Mouse (Mus musculus) stomach, postnatal 0 days (tissue): ENCODE results near the gene Kmo. TPM values are rescaled to one million over a fixed set of nuclear protein-coding genes. Genes with fewer than 3 reads are reported as not detected.

ENCODE experiments used
- ATAC-seq: fragments of 200-750 bp; cut with Nextera tagmentation; 2 replicates; pipeline ENCODE4 v1.8.0; 2017; ENCODE audit not compliant: low FRiP score, low TSS enrichment
- DNase-seq: peaks from one replicate; pipeline ENCODE4 v3.0.0-alpha.2; 2016; ENCODE audit warnings: low spot score
- H3K27ac ChIP-seq: fragments of 300-500 bp; sonication (generic); replicated peaks from 2 replicates; pipeline ENCODE4 v1.5.1; 2014; ENCODE audit warnings: mild to moderate bottlenecking, control low read depth
- H3K27me3 ChIP-seq: fragments of 300-500 bp; sonication (generic); 2 replicates; pipeline ENCODE4 v1.6.1; 2014; ENCODE audit warnings: low read length; ENCODE audit not compliant: control insufficient read depth, insufficient read depth
- H3K36me3 ChIP-seq: fragments of 300-500 bp; sonication (generic); 2 replicates; pipeline ENCODE4 v1.6.1; 2014; ENCODE audit warnings: low read length, mixed read lengths; ENCODE audit not compliant: control insufficient read depth, insufficient read depth
- H3K4me1 ChIP-seq: fragments of 300-500 bp; sonication (generic); replicated peaks from 2 replicates; pipeline ENCODE4 v1.6.1; 2014; ENCODE audit warnings: antibody characterized with exemption; ENCODE audit not compliant: control insufficient read depth, insufficient read depth
- H3K4me2 ChIP-seq: fragments of 300-500 bp; sonication (generic); replicated peaks from 2 replicates; pipeline ENCODE4 v1.6.1; 2014; ENCODE audit warnings: low read depth, mild to moderate bottlenecking, control low read depth, moderate library complexity
- H3K4me3 ChIP-seq: fragments of 300-500 bp; sonication (generic); 2 replicates; pipeline ENCODE4 v1.5.1; 2014; ENCODE audit warnings: low read depth, low read length, control low read depth
- H3K9ac ChIP-seq: fragments of 300-500 bp; sonication (generic); 2 replicates; pipeline ENCODE4 v1.6.1; 2014; ENCODE audit warnings: mild to moderate bottlenecking, low read length, control low read depth, mixed read lengths
- H3K9me3 ChIP-seq: fragments of 300-500 bp; sonication (generic); 2 replicates; pipeline ENCODE4 v1.6.1; 2016; ENCODE audit warnings: low read length; ENCODE audit not compliant: control insufficient read depth
- CTCF ChIP-seq: IDR thresholded peaks from 2 replicates; pipeline ENCODE4 v1.5.1; 2016; ENCODE audit warnings: antibody characterized with exemption, low read depth, mild to moderate bottlenecking, moderate library complexity
- EP300 ChIP-seq: optimal IDR thresholded peaks from 2 replicates; pipeline ENCODE3; 2016; ENCODE audit warnings: antibody characterized with exemption
- WGBS: fragments of 180-500 bp; shearing (Covaris S2); extraction: QIAGEN DNeasy Blood & Tissue Kit; methylation state at CpG from one replicate; pipeline ENCODE4 v1.1.7; 2014; 5-methylcytosine and 5-hydroxymethylcytosine counted together
- polyA plus RNA-seq: library from polyadenylated mRNA; unstranded; fragments of >200 nt; fragmentation: Nextera tagmentation; extraction: Ambion mirVana; gene quantifications from 2 replicates; pipeline ENCODE4 v1.2.1, GENCODE M21; 2015

Kmo gene
- polyA plus RNA-seq, 1 experiment from 2014 or later: 0.15 TPM

DNA sequence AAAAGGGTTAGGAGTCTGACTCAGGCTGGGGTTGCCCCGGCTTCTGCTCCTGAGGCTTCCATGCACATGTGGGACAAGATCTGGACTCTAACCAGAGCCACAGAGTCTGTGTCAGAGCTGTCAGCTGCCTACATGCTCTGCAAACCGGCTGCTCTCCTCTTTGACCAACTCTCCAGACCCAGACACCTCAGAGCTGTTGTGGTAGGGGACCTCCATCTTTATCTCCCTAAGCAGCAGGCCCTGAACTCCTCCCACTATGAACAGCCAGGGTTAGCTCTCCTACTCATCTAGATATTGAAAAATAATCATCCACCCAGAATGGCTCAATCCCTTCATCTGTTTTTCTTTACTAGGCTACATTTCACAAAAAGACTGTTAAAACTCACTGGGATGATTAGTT, 34.9 kb upstream of the Kmo start:
- ATAC-seq: no peak
- TF ChIP-seq EP300: no peak
- TF ChIP-seq CTCF: no peak
- no peaks in the 10 kb centered on the region for H3K9me3 ChIP-seq

DNA sequence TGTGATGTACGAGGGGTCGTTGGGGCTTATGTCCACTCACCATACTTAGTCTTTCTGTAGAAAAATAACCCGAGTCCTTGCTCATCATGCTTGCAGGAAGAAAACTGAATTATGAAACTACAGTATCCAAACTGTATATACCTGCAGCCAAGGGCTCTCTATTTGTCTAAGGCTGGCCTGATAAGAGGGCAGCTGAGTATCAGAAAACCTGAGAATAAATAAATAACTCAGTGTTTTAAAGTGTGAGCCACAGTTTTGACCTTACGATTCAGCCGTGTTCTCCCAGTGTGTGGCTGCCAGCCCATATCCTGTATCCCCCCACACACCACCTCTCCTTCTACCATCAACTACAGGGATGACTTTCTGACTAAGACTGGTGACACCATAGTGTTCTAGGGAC, 33.5 kb upstream of the Kmo start:
- Histone ChIP-seq H3K9ac (no peak overlapping the region), H3K36me3 (no peaks in the 10 kb centered on the region), H3K9me3 (no peaks in the 10 kb centered on the region), H3K27ac (no peak overlapping the region), H3K4me3 (no peak overlapping the region), H3K4me2 (no peak overlapping the region), H3K4me1 (no peaks in the 10 kb centered on the region), H3K27me3 (no peaks in the 10 kb centered on the region)
- ATAC-seq (peak; percentile 65; the same call in 1 of the 2 replicates), DNase-seq (no peak)
- WGBS: 57% methylated on average over 5 of the region's 5 CpGs
- TF ChIP-seq EP300: no peak
- TF ChIP-seq CTCF: no peak

More for the DNA sequence above, 34.9 kb upstream of the Kmo start:
- Histone ChIP-seq H3K36me3 (no peaks in the 10 kb centered on the region), H3K4me1 (no peaks in the 10 kb centered on the region), H3K27ac (no peak overlapping the region), H3K4me3 (no peak overlapping the region), H3K9ac (no peak overlapping the region), H3K27me3 (no peaks in the 10 kb centered on the region), H3K4me2 (no peak overlapping the region)
- no peak for DNase-seq
- WGBS: 53% methylated on average over 2 of the region's 2 CpGs

GRCm38 (mm10) chr1:175592832-175593231, 27.3 kb upstream of the Kmo start:
- H3K9ac ChIP-seq: no peak overlapping the region
- H3K9me3 ChIP-seq: no peaks in the 10 kb centered on the region
- no peak overlapping the region for H3K27ac ChIP-seq
- ATAC-seq: no peak
- no peaks in the 10 kb centered on the region for H3K4me1 ChIP-seq
- H3K27me3 ChIP-seq: no peaks in the 10 kb centered on the region
- no peak for DNase-seq
- H3K36me3 ChIP-seq: no peaks in the 10 kb centered on the region
- H3K4me3 ChIP-seq: no peak overlapping the region
- WGBS: 91% methylated on average over 1 of the region's 1 CpGs
- no peak overlapping the region for H3K4me2 ChIP-seq
- TF ChIP-seq EP300 (no peak), CTCF (no peak)

GRCm38 (mm10) chr1:175602231-175602630, 17.9 kb upstream of the Kmo start:
- Histone ChIP-seq H3K36me3 (peaks cover 17% of the 10 kb centered on the region), H3K4me3 (no peak overlapping the region), H3K9me3 (no peaks in the 10 kb centered on the region), H3K27me3 (no peaks in the 10 kb centered on the region), H3K27ac (no peak overlapping the region), H3K4me2 (no peak overlapping the region), H3K9ac (no peak overlapping the region), H3K4me1 (no peaks in the 10 kb centered on the region)
- DNase-seq: peak; percentile 52
- 80% methylated on average over 11 of the region's 11 CpGs for WGBS
- ATAC-seq: peak; percentile 42; the same call in 1 of the 2 replicates
- TF ChIP-seq EP300 (no peak), CTCF (no peak)

DNA sequence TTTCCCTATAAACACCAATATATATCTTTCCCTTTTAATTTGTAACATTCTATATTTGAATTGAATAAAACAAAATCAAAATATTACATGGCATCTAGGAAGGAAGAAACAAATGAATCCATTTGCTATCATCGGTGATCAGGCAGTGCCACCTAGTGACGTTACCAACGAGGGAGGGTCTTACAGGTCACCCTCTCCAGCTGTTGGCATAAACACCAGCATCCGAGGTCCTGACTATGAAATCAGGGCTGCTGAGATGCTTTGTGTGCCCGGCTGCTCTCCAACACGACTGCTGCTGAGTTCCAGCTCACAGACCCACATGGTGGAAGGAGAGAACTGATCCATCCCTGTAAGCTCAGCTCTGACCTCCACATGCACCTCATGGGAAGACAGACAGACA, 16.8 kb upstream of the Kmo start:
- Histone ChIP-seq H3K27ac (no peak overlapping the region), H3K4me2 (no peak overlapping the region), H3K4me1 (no peaks in the 10 kb centered on the region), H3K9ac (no peak overlapping the region), H3K4me3 (no peak overlapping the region), H3K27me3 (no peaks in the 10 kb centered on the region), H3K36me3 (peaks cover 21% of the 10 kb centered on the region), H3K9me3 (no peaks in the 10 kb centered on the region)
- WGBS: 64% methylated on average over 6 of the region's 6 CpGs
- TF ChIP-seq EP300 (no peak), CTCF (peak; percentile 60)
- no peak for ATAC-seq
- DNase-seq: no peak

DNA sequence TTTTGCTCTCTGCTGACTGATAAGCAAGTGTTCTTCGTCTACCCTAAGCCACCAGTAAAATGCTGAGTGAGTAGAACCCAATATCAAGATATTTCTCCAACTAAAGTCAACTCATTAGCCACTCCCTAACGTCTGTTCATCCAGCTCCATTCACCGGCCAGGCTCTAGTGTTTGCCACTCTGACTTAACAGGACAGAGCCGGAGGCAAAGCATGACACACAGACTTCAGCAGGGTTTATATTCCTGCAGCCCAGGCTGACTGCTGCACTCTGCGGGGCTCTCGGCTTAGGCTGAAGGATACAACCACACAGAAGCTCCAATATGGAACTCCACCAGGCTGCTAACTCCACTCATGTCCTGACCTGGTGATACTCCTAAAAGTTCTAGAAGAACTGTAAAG, 12.9 kb upstream of the Kmo start:
- H3K9ac ChIP-seq: no peak overlapping the region
- H3K4me1 ChIP-seq: no peaks in the 10 kb centered on the region
- DNase-seq: peak; percentile 44
- peaks cover 21% of the 10 kb centered on the region for H3K36me3 ChIP-seq
- TF ChIP-seq EP300: no peak
- no peak for TF ChIP-seq CTCF
- no peak overlapping the region for H3K4me3 ChIP-seq
- no peaks in the 10 kb centered on the region for H3K27me3 ChIP-seq
- WGBS: 69% methylated on average over 6 of the region's 6 CpGs
- peak; percentile 68 for ATAC-seq
- H3K9me3 ChIP-seq: no peaks in the 10 kb centered on the region
- peak overlapping the region; percentile 45; the same call in 1 of the 2 replicates for H3K27ac ChIP-seq
- H3K4me2 ChIP-seq: no peak overlapping the region
